Mouse (Mus musculus): ENCODE data around the gene Spdye4a. TPM values are rescaled to one million over a fixed set of nuclear protein-coding genes. Genes with fewer than 3 reads are reported as not detected.

Spdye4a gene
- polyA plus RNA-seq, 2 experiments, result not detected

- 0 out of 2 replicates have a peak, but pooled peaks have one; percentile 13 for ATAC-seq (ENCODE audit: insufficient read depth)
- Histone ChIP-seq H3K27ac (no peak overlapping the region), H3K4me2 (ENCODE audit: low read depth) (peak overlapping the region; percentile 59), H3K9me3 (ENCODE audit: control insufficient read depth, low read length) (no peaks in the 10 kb centered on the region), H3K4me3 (ENCODE audit: insufficient read depth in 1 of 2, low read depth in 2 of 2, low read length in 2 of 2) (peak overlapping the region; percentile 57 to 67), H3K4me1 (replicated peaks; ENCODE audit: control insufficient read depth in 2 of 2, insufficient read depth in 2 of 2, low read length in 1 of 2) (0 out of 4 replicates have a peak, but pooled peaks cover 0 to 3% of the 10 kb centered on the region in 2 experiments), H3K36me3 (replicated peaks; ENCODE audit: control insufficient read depth, insufficient read depth, low read depth) (no peaks in the 10 kb centered on the region), H3K27me3 (ENCODE audit: control insufficient read depth, insufficient read depth, low read length) (no peaks in the 10 kb centered on the region; the same call in 1 of the 2 replicates), H3K9ac (replicated peaks) (peak overlapping the region; percentile 42; the same call in 1 of the 2 replicates)
- no peak for DNase-seq (ENCODE audit: low read depth in 3 of 3, low spot score in 3 of 3)
- no peak for TF ChIP-seq EP300 (IDR thresholded peaks at IDR 0.05; ENCODE audit: low read depth)
- TF ChIP-seq CTCF (IDR thresholded peaks at IDR 0.05; ENCODE audit: low read depth), result no peak
- 5% methylated on average over 12 of the region's 12 CpGs for WGBS (ENCODE audit: insufficient replicate concordance)
Observed at GRCm38 (mm10) chr5:143270151-143270519, 43.4 kb upstream of the Spdye4a start.

GRCm38 (mm10) chr5:143269363-143270150, 42.9 kb upstream of the Spdye4a start, which contains the start of gene Zfp316:
Gene Zfp316 (minus strand): TSS chr5:143270022.
- TF ChIP-seq EP300 (IDR thresholded peaks at IDR 0.05; ENCODE audit: low read depth) (no peak), CTCF (IDR thresholded peaks at IDR 0.05; ENCODE audit: low read depth) (no peak)
- H3K4me1 ChIP-seq (replicated peaks; ENCODE audit: control insufficient read depth in 2 of 2, insufficient read depth in 2 of 2, low read length in 1 of 2), result 0 out of 4 replicates have a peak, but pooled peaks cover 0 to 3% of the 10 kb centered on the region in 2 experiments
- DNase-seq (ENCODE audit: low read depth in 3 of 3, low spot score in 3 of 3) (no peak), ATAC-seq (ENCODE audit: insufficient read depth) (peak; percentile 47; the same call in 1 of the 2 replicates)
- H3K27me3 ChIP-seq (ENCODE audit: control insufficient read depth, insufficient read depth, low read length), result no peaks in the 10 kb centered on the region; the same call in 1 of the 2 replicates
- peak within 1 kb of the TSS; percentile 42 for H3K9ac ChIP-seq (replicated peaks)
- H3K4me2 ChIP-seq (ENCODE audit: low read depth), result peak within 1 kb of the TSS; percentile 59
- WGBS (ENCODE audit: insufficient replicate concordance), result under 1% methylated on average over 78 of the region's 79 CpGs
- H3K36me3 ChIP-seq (replicated peaks; ENCODE audit: control insufficient read depth, insufficient read depth, low read depth), result no peaks in the 10 kb centered on the region
- peak within 1 kb of the TSS; percentile 57 to 67 for H3K4me3 ChIP-seq (ENCODE audit: insufficient read depth in 1 of 2, low read depth in 2 of 2, low read length in 2 of 2)
- no peak within 1 kb of the TSS for H3K27ac ChIP-seq
- H3K9me3 ChIP-seq (ENCODE audit: control insufficient read depth, low read length), result no peaks in the 10 kb centered on the region

- no peaks in the 10 kb centered on the region for H3K9me3 ChIP-seq (ENCODE audit: control insufficient read depth, low read length)
- 0 out of 4 replicates have a peak, but pooled peaks cover 0 to 3% of the 10 kb centered on the region in 2 experiments for H3K4me1 ChIP-seq (replicated peaks; ENCODE audit: control insufficient read depth in 2 of 2, insufficient read depth in 2 of 2, low read length in 1 of 2)
- ATAC-seq (ENCODE audit: insufficient read depth), result no peak
- H3K36me3 ChIP-seq (replicated peaks; ENCODE audit: control insufficient read depth, insufficient read depth, low read depth), result no peaks in the 10 kb centered on the region
- peak overlapping the region; percentile 57 to 67; a peak in 3 of 4 replicates for H3K4me3 ChIP-seq (ENCODE audit: insufficient read depth in 1 of 2, low read depth in 2 of 2, low read length in 2 of 2)
- TF ChIP-seq EP300 (IDR thresholded peaks at IDR 0.05; ENCODE audit: low read depth), result no peak
- TF ChIP-seq CTCF (IDR thresholded peaks at IDR 0.05; ENCODE audit: low read depth), result no peak
- no peak for DNase-seq (ENCODE audit: low read depth in 3 of 3, low spot score in 3 of 3)
- no peak overlapping the region for H3K27ac ChIP-seq
- H3K4me2 ChIP-seq (ENCODE audit: low read depth), result peak overlapping the region; percentile 59
- no peaks in the 10 kb centered on the region; the same call in 1 of the 2 replicates for H3K27me3 ChIP-seq (ENCODE audit: control insufficient read depth, insufficient read depth, low read length)
- 31% methylated on average over 8 of the region's 8 CpGs for WGBS (ENCODE audit: insufficient replicate concordance)
- no peak overlapping the region for H3K9ac ChIP-seq (replicated peaks)
Observed at GRCm38 (mm10) chr5:143268985-143269362, 42.3 kb upstream of the Spdye4a start.

- H3K4me2 ChIP-seq (ENCODE audit: low read depth), result no peak overlapping the region
- H3K36me3 ChIP-seq (replicated peaks; ENCODE audit: control insufficient read depth, insufficient read depth, low read depth), result no peaks in the 10 kb centered on the region
- H3K9ac ChIP-seq (replicated peaks), result no peak overlapping the region
- ATAC-seq (ENCODE audit: insufficient read depth) (no peak), DNase-seq (ENCODE audit: low read depth in 3 of 3, low spot score in 3 of 3) (no peak)
- H3K9me3 ChIP-seq (ENCODE audit: control insufficient read depth, low read length), result no peaks in the 10 kb centered on the region
- 0 out of 4 replicates have a peak, but pooled peaks cover 0 to 3% of the 10 kb centered on the region in 2 experiments for H3K4me1 ChIP-seq (replicated peaks; ENCODE audit: control insufficient read depth in 2 of 2, insufficient read depth in 2 of 2, low read length in 1 of 2)
- no peak for TF ChIP-seq EP300 (IDR thresholded peaks at IDR 0.05; ENCODE audit: low read depth)
- TF ChIP-seq CTCF (IDR thresholded peaks at IDR 0.05; ENCODE audit: low read depth), result no peak
- WGBS (ENCODE audit: insufficient replicate concordance), result 67% methylated on average over 6 of the region's 6 CpGs
- no peak overlapping the region for H3K4me3 ChIP-seq (ENCODE audit: insufficient read depth in 1 of 2, low read depth in 2 of 2, low read length in 2 of 2)
- no peaks in the 10 kb centered on the region; the same call in 1 of the 2 replicates for H3K27me3 ChIP-seq (ENCODE audit: control insufficient read depth, insufficient read depth, low read length)
- no peak overlapping the region for H3K27ac ChIP-seq
Observed at GRCm38 (mm10) chr5:143266794-143267193, 40.1 kb upstream of the Spdye4a start.

GRCm38 (mm10) chr5:143265409-143265808, 38.7 kb upstream of the Spdye4a start:
- Histone ChIP-seq H3K4me2 (ENCODE audit: low read depth) (no peak overlapping the region), H3K9me3 (ENCODE audit: control insufficient read depth, low read length) (no peaks in the 10 kb centered on the region), H3K27me3 (ENCODE audit: control insufficient read depth, insufficient read depth, low read length) (no peaks in the 10 kb centered on the region; the same call in 1 of the 2 replicates), H3K4me1 (replicated peaks; ENCODE audit: control insufficient read depth in 2 of 2, insufficient read depth in 2 of 2, low read length in 1 of 2) (0 out of 4 replicates have a peak, but pooled peaks cover 0 to 2% of the 10 kb centered on the region in 2 experiments), H3K9ac (replicated peaks) (no peak overlapping the region), H3K36me3 (replicated peaks; ENCODE audit: control insufficient read depth, insufficient read depth, low read depth) (no peaks in the 10 kb centered on the region), H3K4me3 (ENCODE audit: insufficient read depth in 1 of 2, low read depth in 2 of 2, low read length in 2 of 2) (no peak overlapping the region), H3K27ac (no peak overlapping the region)
- TF ChIP-seq CTCF (IDR thresholded peaks at IDR 0.05; ENCODE audit: low read depth), result no peak
- TF ChIP-seq EP300 (IDR thresholded peaks at IDR 0.05; ENCODE audit: low read depth), result no peak
- 36% methylated on average over 1 of the region's 1 CpGs for WGBS (ENCODE audit: insufficient replicate concordance)
- DNase-seq (ENCODE audit: low read depth in 3 of 3, low spot score in 3 of 3), result no peak
- ATAC-seq (ENCODE audit: insufficient read depth), result no peak
